Mouse (Mus musculus) cortical plate, adult 2 months (tissue): ENCODE measurements at regions not wholly inside any gene's neighbourhood (a gene's known extent, or its start where the extent isn't known, plus 50 kb on each side); places are given as distances from the start of the nearest gene placed in this dataset.

Experiments used
- H3K27ac ChIP-seq: fragments of 200-500 bp; 2 replicates; pipeline ENCODE4 v1.5.1; 2012; ENCODE audit warnings: low read length, control low read depth, inconsistent platforms; ENCODE audit not compliant: insufficient read depth
- H3K4me1 ChIP-seq: fragments of 200-500 bp; 2 replicates; pipeline ENCODE4 v1.6.1; 2011; ENCODE audit warnings: low read length; ENCODE audit not compliant: control insufficient read depth, insufficient read depth
- H3K4me3 ChIP-seq: fragments of 200-500 bp; 2 replicates; pipeline ENCODE4 v1.5.1; 2011; ENCODE audit warnings: mild to moderate bottlenecking, low read length, control low read depth; ENCODE audit not compliant: insufficient read depth
- CTCF ChIP-seq: fragments of 200-500 bp; IDR thresholded peaks from 2 replicates; pipeline ENCODE4 v1.5.1; 2011; ENCODE audit warnings: mild to moderate bottlenecking, control low read depth, low read length; ENCODE audit not compliant: insufficient read depth; ENCODE audit errors: extremely low read depth
- POLR2A ChIP-seq: fragments of 200-500 bp; IDR thresholded peaks from 2 replicates; pipeline ENCODE4 v1.6.1; 2011; ENCODE audit warnings: mild to moderate bottlenecking, low read length, control low read depth; ENCODE audit not compliant: insufficient read depth; ENCODE audit errors: extremely low read depth

DNA sequence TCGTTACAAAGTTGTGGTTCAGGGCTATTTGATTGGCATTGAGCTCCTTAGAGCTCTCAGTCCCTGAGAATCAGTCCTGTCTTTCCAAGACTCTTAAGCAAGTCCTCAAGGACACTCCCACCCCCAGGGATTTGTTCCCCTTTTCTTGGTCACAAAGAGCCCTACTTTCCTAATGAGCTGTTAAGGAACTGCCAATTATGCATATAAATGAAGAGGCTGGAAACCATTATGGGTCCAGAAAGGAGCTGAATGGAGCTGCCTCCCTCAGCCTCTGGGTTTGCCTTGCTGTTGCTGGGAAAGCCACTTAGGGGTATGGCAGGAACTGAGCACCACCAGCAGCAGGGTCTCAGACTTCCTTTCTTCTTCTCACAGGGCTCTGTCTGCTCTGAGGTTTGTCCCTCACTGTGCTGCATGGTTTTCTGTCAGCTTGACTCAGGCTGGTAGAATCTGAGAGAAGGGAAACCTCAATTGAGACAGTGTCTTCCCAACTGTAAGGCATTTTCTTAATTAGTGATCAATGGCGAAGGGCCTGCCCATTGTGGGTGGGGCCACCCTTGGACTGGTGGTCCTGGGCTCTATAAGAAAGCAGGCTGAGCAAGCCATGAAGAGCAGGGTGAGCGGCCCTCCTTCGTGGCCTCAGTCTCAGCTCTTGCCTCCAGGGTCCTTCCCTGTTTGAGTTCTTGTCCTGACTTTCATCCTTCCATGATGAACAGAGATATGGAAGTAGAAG is 108.4 kb upstream of the Gm4791 start:
- Histone ChIP-seq H3K4me3 (no peak overlapping the region), H3K4me1 (no peaks in the 10 kb centered on the region), H3K27ac (peak overlapping the region; percentile 27)
- TF ChIP-seq POLR2A (no peak), CTCF (no peak)

GRCm38 (mm10) chr9:46871211-46871994 is 127.1 kb upstream of the Gm4791 start:
- Histone ChIP-seq H3K27ac (no peak overlapping the region), H3K4me1 (no peaks in the 10 kb centered on the region), H3K4me3 (no peak overlapping the region)
- TF ChIP-seq CTCF (no peak), POLR2A (no peak)

DNA sequence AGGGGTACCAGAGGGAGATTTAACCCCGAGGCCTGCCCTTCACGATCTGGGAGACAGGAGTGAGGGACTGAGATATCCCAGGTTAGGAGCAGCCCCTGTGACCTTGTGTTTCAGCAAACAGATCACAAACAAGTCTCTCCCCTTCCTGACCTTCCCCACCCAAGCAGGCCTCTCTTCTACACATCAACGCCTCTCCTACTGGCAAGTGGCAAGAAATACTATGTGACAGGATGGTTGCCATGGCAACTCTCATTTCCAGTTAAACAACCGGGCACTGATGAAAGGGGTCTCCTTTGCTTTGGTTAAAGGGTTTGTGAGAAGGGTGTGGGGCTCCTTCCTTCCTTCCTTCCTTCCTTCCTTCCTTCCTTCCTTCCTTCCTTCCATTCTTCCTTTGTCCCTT is 134.6 kb upstream of the Gm4791 start:
- H3K4me1 ChIP-seq, result no peaks in the 10 kb centered on the region
- no peak for TF ChIP-seq POLR2A
- TF ChIP-seq CTCF, result no peak
- no peak overlapping the region for H3K27ac ChIP-seq
- H3K4me3 ChIP-seq, result no peak overlapping the region

GRCm38 (mm10) chr9:46851753-46852152 is 146.8 kb upstream of the Gm4791 start:
- no peak overlapping the region for H3K27ac ChIP-seq
- TF ChIP-seq POLR2A, result no peak
- TF ChIP-seq CTCF, result no peak
- H3K4me3 ChIP-seq, result no peak overlapping the region
- H3K4me1 ChIP-seq, result no peaks in the 10 kb centered on the region

DNA sequence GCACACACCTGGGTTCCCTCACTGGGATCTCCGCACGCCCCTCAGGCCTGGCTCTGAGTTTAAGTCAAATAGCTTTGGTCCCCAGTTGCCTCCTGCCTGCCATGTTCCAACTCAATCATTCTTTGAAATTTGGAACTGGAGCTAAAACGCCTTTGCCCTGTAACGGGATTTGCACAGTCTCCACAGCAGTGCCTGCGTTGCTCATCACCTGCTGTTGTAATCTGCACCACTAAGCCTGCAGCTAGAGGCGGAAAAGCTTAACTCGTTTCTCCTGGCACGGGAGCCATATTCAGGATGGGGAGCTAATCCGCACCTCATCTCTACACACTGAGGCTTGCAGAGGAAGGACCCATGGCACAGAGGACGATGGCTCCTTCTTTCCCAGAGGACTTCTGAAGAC is 147.2 kb upstream of the Gm4791 start:
- Histone ChIP-seq H3K4me1 (no peaks in the 10 kb centered on the region), H3K4me3 (no peak overlapping the region), H3K27ac (no peak overlapping the region)
- no peak for TF ChIP-seq POLR2A
- no peak for TF ChIP-seq CTCF

DNA sequence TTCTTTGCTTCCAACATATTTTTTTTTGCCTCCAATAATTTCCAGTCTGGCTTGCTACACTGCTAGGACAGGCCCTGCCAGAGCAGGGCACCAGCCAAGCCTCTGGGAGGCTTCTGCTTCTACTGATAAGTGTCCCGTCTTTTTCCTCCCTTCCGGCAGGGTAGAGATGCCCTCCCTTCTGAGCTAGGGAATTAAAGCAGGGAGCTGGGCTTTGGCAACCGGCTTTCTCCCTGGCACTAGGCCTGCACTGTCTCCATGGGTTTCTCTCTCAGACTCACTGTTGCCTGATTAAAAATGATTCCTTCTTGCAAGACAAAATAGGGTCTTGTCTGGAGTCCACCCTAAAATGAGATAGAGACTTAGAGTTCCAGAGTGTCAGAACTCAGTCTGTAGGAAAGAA is 153.3 kb upstream of the Gm4791 start:
- TF ChIP-seq CTCF (no peak), POLR2A (no peak)
- Histone ChIP-seq H3K4me1 (no peaks in the 10 kb centered on the region), H3K4me3 (no peak overlapping the region), H3K27ac (no peak overlapping the region)

DNA sequence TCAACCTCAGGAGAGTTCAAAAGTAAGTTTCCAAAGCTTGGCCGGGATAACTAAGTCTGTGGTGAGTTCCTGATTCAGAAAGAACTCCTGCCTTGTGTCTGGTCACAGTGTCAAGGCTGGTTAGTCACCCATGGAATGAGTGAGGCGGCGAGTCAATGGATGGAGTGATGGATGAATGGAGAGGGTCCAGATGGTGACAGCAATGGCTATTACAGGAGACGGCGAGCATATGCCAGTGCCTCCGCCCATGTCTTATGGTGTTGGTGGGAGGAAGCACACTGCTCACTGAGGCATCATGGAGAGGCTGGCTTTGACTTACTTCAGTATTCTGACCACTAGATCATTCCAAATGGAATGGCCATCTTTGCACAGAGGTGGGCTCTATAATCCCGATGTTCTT is 154.8 kb upstream of the Gm4791 start:
- H3K4me3 ChIP-seq, result no peak overlapping the region
- no peak for TF ChIP-seq POLR2A
- no peak overlapping the region for H3K27ac ChIP-seq
- H3K4me1 ChIP-seq, result no peaks in the 10 kb centered on the region

DNA sequence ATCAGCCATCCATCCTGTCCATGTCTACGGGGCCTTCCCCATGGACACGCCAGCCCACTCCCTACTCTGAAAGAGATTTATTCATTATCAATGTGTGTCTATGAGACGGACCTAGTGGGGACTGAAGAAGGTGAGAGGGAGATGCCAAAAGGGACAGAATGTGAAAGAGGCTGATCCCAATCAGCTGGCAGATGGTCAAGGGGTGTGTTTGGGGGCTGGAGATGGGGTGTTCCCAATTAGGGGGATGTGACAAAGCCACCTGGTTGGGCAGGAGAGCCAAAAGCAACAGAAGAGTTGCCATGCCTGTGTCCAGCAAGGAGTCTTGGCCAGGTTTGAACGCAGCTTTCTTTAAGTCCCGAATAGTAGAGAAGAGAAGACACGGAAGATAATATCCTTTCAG is 157.0 kb upstream of the Gm4791 start:
- TF ChIP-seq CTCF, result no peak
- no peak for TF ChIP-seq POLR2A
- no peak overlapping the region for H3K27ac ChIP-seq
- H3K4me3 ChIP-seq, result no peak overlapping the region
- no peaks in the 10 kb centered on the region for H3K4me1 ChIP-seq

GRCm38 (mm10) chr9:46835261-46835660 is 163.3 kb upstream of the Gm4791 start:
- TF ChIP-seq POLR2A, result no peak
- Histone ChIP-seq H3K4me1 (no peaks in the 10 kb centered on the region), H3K4me3 (no peak overlapping the region), H3K27ac (no peak overlapping the region)
